Mouse (Mus musculus) CD4-positive helper T cell, adult 2 months (primary cell): Measurements from ENCODE around the gene Crxos.

Experiments
- DNase-seq: peaks from one replicate; pipeline ENCODE4 v3.0.0-alpha.2; 2012; ENCODE audit warnings: low read depth, missing footprints, low spot score

The Crxos gene

DNA sequence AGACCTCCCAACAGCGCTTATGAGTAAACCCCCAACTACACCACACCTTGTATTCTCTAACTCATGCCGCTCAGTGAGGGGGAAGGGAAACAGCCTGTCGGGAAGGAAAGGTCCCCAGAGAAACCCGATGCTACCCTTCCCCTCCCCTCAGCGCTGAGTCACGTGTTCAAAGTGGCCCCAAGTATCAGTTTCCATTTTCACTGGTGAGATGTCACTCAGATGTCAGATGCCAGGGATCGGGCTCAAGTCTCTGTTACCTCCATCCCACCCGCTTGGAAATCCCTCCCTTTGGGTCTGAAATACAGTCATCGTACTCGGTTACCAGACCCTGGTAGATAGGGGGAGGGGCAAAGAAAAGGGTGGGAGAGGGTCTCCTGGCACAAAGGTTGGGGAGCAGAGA is 39.4 kb downstream of the Crxos start:
- DNase-seq, result peak; percentile 77

DNA sequence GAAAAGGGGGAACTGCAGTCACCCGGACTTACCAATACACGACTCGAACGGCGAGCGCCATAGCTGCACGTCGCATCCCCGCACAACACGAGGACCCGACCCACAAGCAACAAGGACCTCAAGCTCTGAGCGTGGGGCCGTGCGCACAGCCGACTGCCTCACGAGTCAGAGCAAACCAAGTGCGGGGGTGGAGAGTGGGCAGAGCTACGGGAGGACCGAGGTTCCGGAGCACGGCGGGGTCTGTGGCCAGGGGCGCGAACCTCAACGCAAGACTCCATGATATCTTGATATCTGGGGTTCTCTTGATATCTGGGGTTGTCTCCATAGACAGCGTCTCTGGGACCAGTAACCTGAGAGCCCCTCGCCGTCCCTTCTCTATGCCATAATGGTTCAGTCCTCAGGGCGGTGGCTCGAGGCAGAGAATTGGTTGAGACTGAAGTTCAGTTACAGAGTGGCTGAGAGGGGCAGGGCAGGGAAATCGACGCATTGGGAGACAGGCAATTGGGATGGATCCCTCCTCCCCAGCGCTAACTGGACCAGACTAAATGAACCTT is 39.9 kb downstream of the Crxos start, which contains the start of gene Selenow:
Gene Selenow, minus strand, starts transcription at position 183 of the 554 bp plus-strand sequence.
- peak; percentile 95 for DNase-seq

DNA sequence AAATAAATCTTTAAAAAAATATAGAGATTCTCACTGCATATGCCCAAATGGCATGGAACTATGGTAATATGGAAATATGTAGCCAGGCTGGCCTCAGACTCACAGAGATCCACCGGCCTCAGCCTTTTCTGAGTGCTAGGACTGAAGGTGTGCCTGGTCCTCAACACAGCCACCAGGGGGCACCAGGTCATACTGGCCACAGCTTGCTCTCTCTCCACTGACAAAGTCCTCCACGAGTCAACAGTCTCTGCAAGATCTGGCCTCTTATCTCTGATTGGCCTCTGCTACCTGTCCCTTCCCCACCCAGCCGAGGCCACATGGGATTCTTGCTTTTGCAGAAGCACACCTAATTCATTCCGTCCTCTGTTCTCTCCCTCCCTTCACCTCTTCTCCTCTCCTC is 47.5 kb downstream of the Crxos start:
- DNase-seq, result peak; percentile 63

DNA sequence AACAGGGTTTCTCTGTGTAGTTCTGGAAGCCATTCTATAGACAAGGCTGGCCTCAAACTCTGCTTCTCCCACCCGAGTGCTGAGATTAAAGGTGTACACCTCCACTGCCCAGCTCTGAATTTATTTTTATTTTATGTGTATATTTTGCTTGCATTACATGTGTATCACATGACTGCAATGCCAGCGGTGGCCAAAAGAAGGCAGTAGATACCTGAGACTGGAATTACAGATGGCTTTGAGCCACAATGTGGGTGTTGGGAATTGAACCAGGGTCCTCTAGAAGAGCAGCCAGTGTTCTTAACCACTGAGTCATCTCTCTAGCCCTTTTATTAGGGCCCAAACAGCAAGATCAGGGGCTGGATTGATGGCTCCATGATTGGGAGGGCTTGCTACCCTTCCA is 48.1 kb downstream of the Crxos start:
- no peak for DNase-seq

DNA sequence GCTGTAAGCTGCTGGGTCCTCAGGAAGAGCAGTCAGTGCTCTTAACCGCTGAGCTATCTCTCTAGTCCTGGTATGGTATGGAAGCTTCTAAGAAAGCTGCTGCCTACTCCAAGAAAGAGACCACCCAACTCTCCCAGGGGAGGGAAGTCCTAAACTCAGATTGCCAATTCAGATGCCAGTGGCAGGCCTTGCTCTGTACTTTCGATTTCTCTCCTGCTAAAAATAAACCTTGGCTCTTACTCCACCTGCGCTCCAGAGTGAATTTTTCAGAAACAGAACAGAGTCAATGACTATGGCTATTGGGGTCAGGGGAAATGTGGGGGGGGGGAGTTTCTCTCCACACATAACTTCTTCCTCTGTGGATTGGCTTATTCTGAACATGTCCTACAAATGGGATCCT is 49.2 kb downstream of the Crxos start:
- no peak for DNase-seq

DNA sequence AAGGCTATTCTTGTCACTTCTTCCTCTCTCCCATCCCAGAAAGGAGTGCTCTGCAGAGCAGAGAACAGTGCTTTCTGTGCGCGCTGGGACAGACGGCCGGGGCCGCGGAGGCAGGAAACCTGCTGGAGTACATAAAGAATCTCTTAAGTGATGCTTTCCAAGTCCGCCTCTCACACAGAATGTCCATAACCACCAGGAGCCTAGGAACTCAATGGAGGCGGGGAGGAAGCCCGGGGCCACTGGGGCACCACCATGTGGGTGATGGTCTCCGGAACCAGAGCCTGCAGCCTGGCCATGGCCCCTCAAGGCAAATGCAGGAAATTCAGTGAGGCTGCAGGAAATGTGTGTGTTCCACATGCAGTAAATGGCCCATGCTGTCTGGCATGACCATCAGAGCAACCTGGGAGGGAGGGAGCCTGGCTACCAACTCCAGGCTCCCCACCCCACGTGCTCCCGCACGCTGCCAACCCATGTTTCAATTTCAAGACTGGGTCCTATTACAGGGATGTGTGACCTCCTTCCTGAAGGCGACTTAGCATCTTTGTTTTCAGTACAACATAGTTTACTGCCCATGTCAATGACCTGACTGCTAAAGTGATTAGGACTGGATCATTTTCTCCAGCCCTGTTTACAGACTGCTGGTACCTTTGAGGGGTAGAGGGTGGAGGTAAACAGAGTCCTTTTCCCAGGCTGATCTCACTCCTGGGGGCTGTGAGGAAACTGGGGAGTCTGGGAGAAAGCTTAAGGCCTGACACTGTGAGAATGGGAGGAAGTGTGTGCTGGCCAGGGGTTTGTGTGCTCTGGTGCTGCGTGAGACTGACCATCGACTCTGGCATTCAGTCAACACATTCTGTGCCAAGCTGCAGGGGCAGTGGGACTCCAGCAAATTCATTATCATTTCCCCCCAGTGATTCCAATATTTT is 51.3 kb downstream of the Crxos start:
- DNase-seq, result no peak

DNA sequence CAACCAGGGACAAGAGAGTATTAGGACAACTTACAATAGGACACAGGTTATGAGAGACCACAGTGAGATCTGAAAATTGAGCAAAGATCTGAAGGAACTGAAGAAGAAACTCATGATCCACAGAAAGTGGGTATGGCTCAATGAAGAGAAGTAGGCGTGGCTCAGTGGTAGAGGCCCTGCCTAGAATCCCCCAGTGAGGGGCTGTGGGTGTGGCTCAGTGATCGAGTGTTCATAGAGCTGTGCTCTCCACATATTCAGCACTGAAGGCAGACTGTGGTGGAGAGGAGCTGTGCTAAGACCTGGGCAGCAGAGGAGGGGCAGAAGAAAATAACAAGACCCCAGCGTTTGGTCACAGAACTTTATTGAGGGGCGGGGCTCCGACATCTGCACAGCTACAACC is 55.1 kb downstream of the Crxos start:
- no peak for DNase-seq

DNA sequence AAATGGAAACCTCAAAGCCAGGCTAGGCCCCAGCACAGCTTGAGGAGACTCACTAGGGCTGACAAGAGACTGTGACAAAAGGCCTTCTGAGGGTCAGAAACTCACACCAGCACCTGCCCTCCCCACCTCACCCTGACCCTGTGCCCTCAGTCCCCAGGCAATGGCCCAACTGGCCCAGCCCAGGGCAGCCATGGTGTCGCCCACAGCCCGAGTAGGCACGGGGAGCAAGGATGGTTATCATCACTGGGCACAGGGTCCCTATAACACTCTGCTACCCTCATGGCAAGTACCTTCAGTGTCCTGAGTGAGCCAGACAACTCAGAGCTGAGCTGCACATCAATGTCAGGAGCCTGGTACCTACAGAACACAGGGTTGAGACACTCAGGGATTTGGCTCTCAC is 56.2 kb downstream of the Crxos start:
- no peak for DNase-seq

DNA sequence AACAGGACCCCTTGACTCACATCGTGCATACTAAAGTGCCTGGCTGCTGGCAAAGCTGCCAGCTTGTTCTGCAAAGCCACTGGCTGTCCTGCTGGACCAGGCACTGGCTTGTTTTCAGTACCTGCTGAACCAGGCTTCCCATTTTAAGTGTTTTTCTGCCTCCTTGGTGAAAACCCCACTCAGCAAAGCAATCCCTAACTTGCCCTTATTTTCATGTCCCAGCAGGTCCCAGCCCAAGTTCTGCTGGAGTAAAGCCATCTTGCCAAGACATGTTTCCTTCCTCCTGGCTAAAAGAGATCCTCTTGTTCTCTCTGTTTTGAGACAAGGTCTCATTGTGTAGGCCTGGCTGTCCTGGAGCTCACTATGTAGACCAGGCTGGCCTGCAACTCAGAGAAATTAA is 61.9 kb downstream of the Crxos start:
- no peak for DNase-seq

DNA sequence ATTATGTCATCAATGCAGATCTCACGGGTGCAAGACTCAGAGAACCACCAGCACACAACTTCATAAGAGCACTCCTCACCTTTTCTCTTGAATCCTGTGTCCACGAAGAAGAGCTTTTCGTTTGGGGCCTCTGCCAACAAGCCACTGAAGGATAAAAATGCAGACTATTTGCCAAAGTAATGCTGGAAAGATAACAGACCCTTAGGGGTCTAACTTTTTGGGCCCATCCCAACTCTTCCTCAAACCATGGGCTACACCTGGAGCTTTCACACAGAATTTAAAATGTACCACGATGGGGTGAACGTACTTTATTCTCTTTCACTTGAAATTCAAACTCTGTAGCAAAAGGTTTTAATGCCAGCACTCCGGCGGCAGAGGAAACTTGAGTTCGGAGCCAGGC is 62.8 kb downstream of the Crxos start:
- no peak for DNase-seq

DNA sequence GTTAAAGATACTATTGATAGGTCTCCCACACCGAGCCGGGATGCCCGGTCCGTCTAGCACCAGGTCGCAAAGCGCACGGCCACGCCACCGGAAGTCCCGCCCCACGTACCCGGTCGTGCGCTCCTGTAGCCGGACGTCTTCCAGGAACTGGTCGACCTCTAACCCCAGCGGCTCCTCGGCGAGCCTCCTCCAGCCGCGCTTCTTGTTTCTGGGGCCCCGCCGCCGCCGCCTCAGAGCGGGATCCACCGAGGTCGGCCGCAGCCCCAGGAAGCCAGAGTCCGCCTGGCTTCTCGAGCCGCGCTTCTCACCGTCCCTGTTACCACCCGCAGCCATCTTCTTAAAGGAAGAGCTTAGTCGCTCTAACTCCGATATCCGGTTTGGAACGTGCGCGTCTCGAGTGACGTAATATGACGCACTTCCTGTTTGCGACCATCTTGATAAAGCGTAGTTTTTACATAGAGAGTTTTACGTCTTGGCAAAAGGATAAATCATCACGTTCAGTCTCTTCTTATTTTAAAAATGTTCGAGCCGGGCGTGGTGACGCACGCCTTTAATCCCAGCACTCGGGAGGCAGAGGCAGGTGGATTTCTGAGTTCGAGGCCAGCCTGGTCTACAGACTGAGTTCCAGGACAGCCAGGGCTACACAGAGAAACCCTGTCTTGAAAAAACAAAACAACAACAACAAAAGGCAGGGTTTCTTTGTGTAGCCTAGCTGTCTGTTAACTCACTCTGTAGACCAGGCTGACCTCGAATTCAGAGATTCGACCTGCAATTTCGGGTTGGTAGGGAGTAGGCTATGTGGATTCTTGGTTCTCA is 63.5 kb downstream of the Crxos start, which contains the start of gene Nop53:
Gene Nop53, minus strand, starts transcription at position 354 of the 816 bp plus-strand sequence.
- peak; percentile 98 for DNase-seq

DNA sequence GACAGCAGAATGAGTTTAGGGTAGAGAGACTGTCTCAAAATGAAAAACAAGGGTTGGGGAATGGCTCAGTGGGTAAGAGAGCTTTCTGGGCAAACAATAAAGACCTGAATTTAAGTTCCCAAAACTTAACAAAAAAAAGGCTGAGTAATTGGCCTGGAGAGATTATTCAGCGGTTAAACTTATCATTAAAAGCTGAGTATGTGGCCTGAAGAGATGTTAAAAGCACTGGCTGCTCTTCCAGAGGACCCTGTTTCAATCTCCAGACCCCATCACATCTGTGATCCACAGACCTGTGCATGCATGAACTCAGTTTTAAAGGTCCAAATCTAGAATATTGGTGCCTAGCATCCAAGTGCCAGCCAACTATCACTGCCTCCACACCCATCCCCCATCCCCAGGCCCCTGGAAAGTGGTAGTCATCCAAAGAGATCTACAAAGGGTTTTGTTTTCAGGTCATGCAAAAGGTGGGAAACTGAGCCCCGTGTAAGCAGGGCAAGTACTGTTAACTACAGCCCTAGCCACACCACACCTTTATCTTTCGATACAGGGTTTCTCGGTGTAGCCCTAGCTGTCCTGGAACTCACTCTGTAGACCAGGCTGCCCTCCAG is 65.3 kb downstream of the Crxos start:
- no peak for DNase-seq

DNA sequence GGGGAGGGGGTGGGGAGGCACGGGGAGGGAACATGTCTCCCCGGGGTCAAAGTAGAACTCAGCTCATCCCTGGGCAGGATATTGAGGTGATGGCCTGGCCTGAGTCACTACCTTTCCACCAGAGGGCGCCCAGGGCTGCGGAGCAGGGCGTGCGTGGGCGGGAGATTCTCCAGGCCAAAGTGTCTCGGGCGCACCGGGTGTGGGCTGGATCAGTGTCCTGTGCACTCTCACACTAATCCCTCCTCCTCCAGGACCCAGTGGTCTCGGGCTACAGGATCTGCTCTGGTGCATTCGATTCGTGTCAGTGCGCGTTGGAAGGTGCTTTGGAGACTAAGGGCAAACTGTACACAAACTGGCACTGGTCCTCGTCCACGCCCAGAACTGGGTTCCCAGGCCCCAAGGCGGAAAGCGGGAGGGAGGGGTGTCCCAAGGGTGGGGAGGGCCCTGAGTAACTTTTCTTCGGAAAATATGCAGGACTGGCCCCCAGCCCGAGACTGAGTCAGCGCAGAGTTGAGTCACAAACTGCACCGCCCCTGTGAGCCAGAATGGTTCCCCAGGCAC is 66.0 kb downstream of the Crxos start:
- DNase-seq, result peak; percentile 86

DNA sequence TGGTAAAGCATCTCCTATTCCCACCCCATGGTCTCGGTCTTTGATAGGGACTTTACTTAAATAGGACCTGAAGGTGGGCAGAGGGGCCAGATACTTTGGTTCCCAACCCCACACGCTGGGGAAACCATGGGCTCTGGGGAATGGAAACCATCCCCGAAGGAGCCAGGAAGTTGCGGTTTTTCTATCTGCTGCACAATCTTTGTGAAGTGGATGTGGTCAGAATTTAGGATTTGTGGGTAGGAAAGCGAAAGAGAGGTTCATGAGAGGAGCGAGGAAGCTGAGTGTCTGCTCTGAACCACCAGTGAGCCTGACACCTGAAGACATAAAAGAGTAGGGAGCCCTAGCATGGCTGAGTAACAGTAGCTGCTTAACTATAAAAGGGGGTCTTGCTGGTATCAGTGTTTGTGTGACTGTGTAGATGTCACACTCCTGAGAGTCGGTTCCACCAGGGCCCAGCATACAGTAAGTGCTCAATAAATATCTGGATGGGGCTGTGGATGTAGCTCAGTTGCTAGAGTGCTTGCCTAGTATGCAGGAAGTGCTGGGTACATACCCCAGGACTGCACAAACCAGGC is 66.9 kb downstream of the Crxos start:
- peak; percentile 77 for DNase-seq

DNA sequence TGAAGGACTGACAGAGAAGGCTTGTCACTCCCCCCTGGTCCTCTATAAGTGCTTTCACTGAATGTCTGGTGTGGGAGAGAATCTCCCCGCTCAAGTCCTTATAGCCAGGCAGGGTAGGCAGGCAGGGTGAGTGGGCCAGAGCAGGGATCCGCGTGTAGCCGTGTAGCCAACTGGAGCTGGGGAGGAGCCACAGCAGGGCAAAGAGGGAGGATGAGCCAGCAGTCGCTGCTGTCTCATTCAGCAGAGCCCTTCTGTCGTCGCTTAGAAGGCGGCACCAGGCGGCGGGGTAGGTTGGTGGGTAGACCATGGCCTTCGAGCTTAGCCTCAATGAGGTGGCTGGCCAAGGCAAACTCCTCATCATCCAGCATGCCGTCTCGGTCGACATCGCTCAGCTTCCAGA is 67.6 kb downstream of the Crxos start:
- no peak for DNase-seq

DNA sequence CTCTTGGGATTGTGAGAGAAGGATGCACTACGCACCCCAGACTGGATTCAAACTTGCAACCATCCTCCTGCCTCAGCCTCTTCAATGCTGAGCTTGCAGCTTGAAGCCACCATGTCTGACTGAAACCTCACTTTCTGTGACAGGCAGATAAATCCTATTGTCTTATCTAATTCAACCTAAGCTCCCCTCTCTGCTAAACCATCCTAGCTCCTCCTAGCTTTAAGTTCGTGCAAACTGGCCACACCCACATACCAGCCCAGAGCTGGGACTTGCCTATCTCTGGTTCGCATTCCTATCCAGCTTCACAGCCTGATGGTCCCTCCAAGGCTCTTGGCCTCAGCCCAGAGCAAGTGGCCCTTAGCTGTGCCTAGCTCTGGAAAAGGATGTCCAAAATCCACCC is 70.0 kb downstream of the Crxos start:
- no peak for DNase-seq
